ENCODE assay signal across 19 mouse cellular contexts in the genomic region with DNA sequence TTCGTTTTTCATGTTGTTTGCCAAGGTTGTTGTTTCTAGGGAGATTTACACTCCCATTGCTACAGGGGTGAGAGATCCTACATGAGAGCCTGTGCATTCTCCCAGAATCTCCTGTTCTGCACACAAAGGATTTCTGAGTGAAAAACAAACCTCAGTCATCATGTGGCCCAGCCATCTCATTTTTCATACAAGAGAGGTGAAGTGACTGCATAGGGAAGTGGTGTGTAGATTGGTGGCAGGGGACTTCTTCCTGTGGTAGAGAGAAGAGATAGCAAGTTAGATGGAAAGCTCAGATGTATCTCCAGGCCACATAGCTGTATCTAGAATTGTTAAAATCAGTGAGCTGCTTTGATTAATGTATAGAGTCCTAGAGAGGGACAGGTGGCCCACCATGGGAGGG.
DNase-seq lines count a peak whose midpoint lies in the region; ATAC-seq and TF ChIP-seq lines count a peak whose summit lies in the region.
"Had no signal": no experiment of that assay in that cellular context is flagged by ENCODE, and none has a peak within 500 bp of the region (broad histone marks: within the 10 kb centered on the region; RNA-seq: fewer than 3 reads in every experiment).

No protein-coding gene starts in this region.

- no peaks in the 10 kb centered on the region for H3K36me3 ChIP-seq in midbrain, embryonic 16.5 days (ENCODE audit: control insufficient read depth, insufficient read depth, low read length)
- H3K36me3 ChIP-seq in midbrain, embryonic 10.5 days, result no peaks in the 10 kb centered on the region
- H3K36me3 ChIP-seq: embryonic facial prominence, embryonic 10.5 days; heart, embryonic 13.5 days; hindbrain, embryonic 13.5 days had no signal

- no peak for TF ChIP-seq POLR2A in olfactory bulb, adult 2 months (IDR thresholded peaks at IDR 0.05; ENCODE audit: insufficient read depth, low read depth, low read length)

- no peak for TF ChIP-seq CTCF in layer of hippocampus, adult 2 months (conservative IDR thresholded peaks at IDR 0.05)
- no peak for TF ChIP-seq CTCF in olfactory bulb, adult 2 months (IDR thresholded peaks at IDR 0.05; ENCODE audit: insufficient read depth, low read depth, low read length)

- H3K27ac ChIP-seq in layer of hippocampus, adult 2 months, result peak overlapping the region; percentile 81; the same call in 1 of the 2 replicates
- H3K27ac ChIP-seq in midbrain, embryonic 16.5 days (ENCODE audit: low read length), result 0 out of 2 replicates have a peak overlapping the region, but pooled peaks have one; percentile 47
- H3K27ac ChIP-seq in midbrain, embryonic 10.5 days (replicated peaks), result no peak overlapping the region
- peak overlapping the region; percentile 56; the same call in 1 of the 2 replicates for H3K27ac ChIP-seq in olfactory bulb, adult 2 months (ENCODE audit: insufficient read depth, low read depth, low read length)
- H3K27ac ChIP-seq: embryonic facial prominence, embryonic 10.5 days; forebrain, embryonic 13.5 days; heart, embryonic 13.5 days had no signal

- H3K4me2 ChIP-seq in midbrain, embryonic 16.5 days (ENCODE audit: low read length), result no peak overlapping the region
- H3K4me2 ChIP-seq: forebrain, embryonic 13.5 days; heart, embryonic 13.5 days; hindbrain, embryonic 13.5 days had no signal

- H3K4me3 ChIP-seq in layer of hippocampus, adult 2 months, result no peak overlapping the region
- no peak overlapping the region for H3K4me3 ChIP-seq in midbrain, embryonic 16.5 days (ENCODE audit: low read depth, low read length)
- no peak overlapping the region for H3K4me3 ChIP-seq in midbrain, embryonic 10.5 days
- no peak overlapping the region for H3K4me3 ChIP-seq in olfactory bulb, adult 2 months (ENCODE audit: insufficient read depth, low read depth, low read length)
- H3K4me3 ChIP-seq: embryonic facial prominence, embryonic 10.5 days; forebrain, embryonic 13.5 days; gastrocnemius, adult 2 months; heart, embryonic 13.5 days; hindbrain, embryonic 13.5 days had no signal

- DNase-seq in layer of hippocampus, adult 2 months (ENCODE audit: low spot score in 2 of 2), result no peak
- no peak for DNase-seq in layer of hippocampus, postnatal 36 days
- DNase-seq in midbrain, embryonic 10.5 days (ENCODE audit: low spot score), result no peak
- no peak for DNase-seq in ovary, postnatal 10 days (ENCODE audit: low spot score)
- DNase-seq in thymus, postnatal 25 days, result no peak
- DNase-seq: adrenal gland, postnatal 10 days; cerebellum, adult 11-12 months; cerebellum, adult 9-11 months; gastrocnemius, adult 2 months; gastrocnemius, postnatal 25 days; heart, postnatal 36 days had no signal

- no peaks in the 10 kb centered on the region for H3K9me3 ChIP-seq in midbrain, embryonic 16.5 days (replicated peaks; ENCODE audit: control insufficient read depth, low read length, poor library complexity, severe bottlenecking)
- H3K9me3 ChIP-seq in midbrain, embryonic 10.5 days (replicated peaks), result no peaks in the 10 kb centered on the region
- H3K9me3 ChIP-seq: embryonic facial prominence, embryonic 10.5 days; forebrain, embryonic 13.5 days; heart, embryonic 13.5 days; hindbrain, embryonic 13.5 days had no signal

- H3K4me1 ChIP-seq in midbrain, embryonic 16.5 days (ENCODE audit: control insufficient read depth, insufficient read depth, low read length), result peaks cover 12% of the 10 kb centered on the region
- H3K4me1 ChIP-seq in midbrain, embryonic 10.5 days, result peaks cover 23% of the 10 kb centered on the region
- peaks cover 7% of the 10 kb centered on the region for H3K4me1 ChIP-seq in olfactory bulb, adult 2 months (ENCODE audit: control insufficient read depth, insufficient read depth, low read length)

- 76% methylated on average over 1 of the region's 1 CpGs for WGBS in midbrain, embryonic 16.5 days
- WGBS in midbrain, embryonic 10.5 days, result 95% methylated on average over 1 of the region's 1 CpGs
- WGBS in olfactory bulb, adult 2 months, result 89% methylated on average over 1 of the region's 1 CpGs

- ATAC-seq in midbrain, embryonic 16.5 days, result no peak
- ATAC-seq in activated CD4-positive, CD25-positive, alpha-beta regulatory T cell, adult 4 months, result peak; percentile 52
- ATAC-seq: forebrain, embryonic 13.5 days; intestine, postnatal 0 days had no signal

- H3K27me3 ChIP-seq in midbrain, embryonic 16.5 days (ENCODE audit: control insufficient read depth, insufficient read depth, low read depth, low read length), result no peaks in the 10 kb centered on the region
- H3K27me3 ChIP-seq in midbrain, embryonic 10.5 days (ENCODE audit: low read depth, poor library complexity, severe bottlenecking), result no peaks in the 10 kb centered on the region
- H3K27me3 ChIP-seq: forebrain, embryonic 13.5 days; heart, embryonic 13.5 days; hindbrain, embryonic 13.5 days had no signal

- H3K9ac ChIP-seq in midbrain, embryonic 16.5 days (ENCODE audit: low read depth, low read length), result no peak overlapping the region
- H3K9ac ChIP-seq: forebrain, embryonic 13.5 days; heart, embryonic 13.5 days; hindbrain, embryonic 13.5 days had no signal
